Mouse (Mus musculus): ENCODE results near the gene Nacc1. TPM values are rescaled to one million over a fixed set of nuclear protein-coding genes. Genes with fewer than 3 reads are reported as not detected.

Gene Nacc1
- total RNA-seq, 1 experiment: 85.5 TPM

- no peak overlapping the region for H3K9ac ChIP-seq (ENCODE audit: insufficient read depth, low read depth, low read length, poor library complexity, severe bottlenecking)
- TF ChIP-seq MAFK (IDR thresholded peaks at IDR 0.05; ENCODE audit: insufficient read depth, low read depth, low read length) (no peak), CHD2 (IDR thresholded peaks at IDR 0.05; ENCODE audit: low read depth, low read length) (no peak), HCFC1 (IDR thresholded peaks at IDR 0.05; ENCODE audit: borderline replicate concordance, insufficient read depth, low read length) (no peak), ZNF384 (IDR thresholded peaks at IDR 0.05; ENCODE audit: low read depth, low read length) (no peak), ZC3H11A (IDR thresholded peaks at IDR 0.05; ENCODE audit: borderline replicate concordance, low read depth, low read length) (no peak)
- no peak for DNase-seq (ENCODE audit: low read depth, low spot score)
- H3K36me3 ChIP-seq (ENCODE audit: control insufficient read depth, insufficient read depth, low read length, poor library complexity, severe bottlenecking): peaks cover 30% of the 10 kb centered on the region
- no peak overlapping the region for H3K4me3 ChIP-seq (ENCODE audit: insufficient read depth in 1 of 2, low read depth in 1 of 2, low read length in 2 of 2, poor library complexity in 1 of 2, severe bottlenecking in 1 of 2)
- no peak overlapping the region for H3K27ac ChIP-seq (ENCODE audit: insufficient read depth, low read depth, low read length, poor library complexity, severe bottlenecking)
- H3K9me3 ChIP-seq (ENCODE audit: control insufficient read depth, insufficient read depth, low read depth, low read length): no peaks in the 10 kb centered on the region
- peaks cover 2 to 19% of the 10 kb centered on the region in 2 experiments; a peak in 2 of 4 replicates for H3K4me1 ChIP-seq (ENCODE audit: control insufficient read depth in 2 of 2, insufficient read depth in 2 of 2, low read length in 2 of 2, poor library complexity in 1 of 2)
- in situ Hi-C loops (cut with MboI; ENCODE audit: low sequenced_read_pairs in 2 of 2, unreplicated experiment in 2 of 2): loop anchor here (5.0 to 10.0 kb wide), 3 partner anchors 75 to 117 kb away; no protein-coding TSS in a partner anchor
Measured at GRCm38 (mm10) chr8:84699861-84700322, 12.2 kb upstream of the Nacc1 start.

- in situ Hi-C loops (cut with MboI; ENCODE audit: low sequenced_read_pairs in 2 of 2, unreplicated experiment in 2 of 2): loop anchor here in 1 of 2 experiments (5.0 kb wide), 1 partner anchor 118 kb away; no protein-coding TSS in a partner anchor
- H3K27ac ChIP-seq (ENCODE audit: insufficient read depth, low read depth, low read length, poor library complexity, severe bottlenecking): no peak overlapping the region
Measured at GRCm38 (mm10) chr8:84698929-84699401, 11.3 kb upstream of the Nacc1 start.

GRCm38 (mm10) chr8:84698288-84698687 is 10.6 kb upstream of the Nacc1 start:
- H3K4me3 ChIP-seq (ENCODE audit: insufficient read depth in 1 of 2, low read depth in 1 of 2, low read length in 2 of 2, poor library complexity in 1 of 2, severe bottlenecking in 1 of 2): no peak overlapping the region
- in situ Hi-C loops (cut with MboI; ENCODE audit: low sequenced_read_pairs in 2 of 2, unreplicated experiment in 2 of 2): loop anchor here in 1 of 2 experiments (5.0 kb wide), 1 partner anchor 119 kb away; no protein-coding TSS in a partner anchor
- H3K36me3 ChIP-seq (ENCODE audit: control insufficient read depth, insufficient read depth, low read length, poor library complexity, severe bottlenecking): peaks cover 38% of the 10 kb centered on the region

More at GRCm38 (mm10) chr8:84698929-84699401, 11.3 kb upstream of the Nacc1 start:
- DNase-seq (ENCODE audit: low read depth, low spot score): no peak
- peaks cover 2 to 15% of the 10 kb centered on the region in 2 experiments; a peak in 2 of 4 replicates for H3K4me1 ChIP-seq (ENCODE audit: control insufficient read depth in 2 of 2, insufficient read depth in 2 of 2, low read length in 2 of 2, poor library complexity in 1 of 2)
- TF ChIP-seq HCFC1 (IDR thresholded peaks at IDR 0.05; ENCODE audit: borderline replicate concordance, insufficient read depth, low read length): no peak
- no peak for TF ChIP-seq ZC3H11A (IDR thresholded peaks at IDR 0.05; ENCODE audit: borderline replicate concordance, low read depth, low read length)
- no peak for TF ChIP-seq CHD2 (IDR thresholded peaks at IDR 0.05; ENCODE audit: low read depth, low read length)
- no peak for TF ChIP-seq ZNF384 (IDR thresholded peaks at IDR 0.05; ENCODE audit: low read depth, low read length)
- TF ChIP-seq MAFK (IDR thresholded peaks at IDR 0.05; ENCODE audit: insufficient read depth, low read depth, low read length): no peak
- H3K9ac ChIP-seq (ENCODE audit: insufficient read depth, low read depth, low read length, poor library complexity, severe bottlenecking): no peak overlapping the region
- H3K4me3 ChIP-seq (ENCODE audit: insufficient read depth in 1 of 2, low read depth in 1 of 2, low read length in 2 of 2, poor library complexity in 1 of 2, severe bottlenecking in 1 of 2): no peak overlapping the region
- H3K36me3 ChIP-seq (ENCODE audit: control insufficient read depth, insufficient read depth, low read length, poor library complexity, severe bottlenecking): peaks cover 34% of the 10 kb centered on the region
- no peaks in the 10 kb centered on the region for H3K9me3 ChIP-seq (ENCODE audit: control insufficient read depth, insufficient read depth, low read depth, low read length)

GRCm38 (mm10) chr8:84697166-84698130 is 9.8 kb upstream of the Nacc1 start:
- Histone ChIP-seq H3K9ac (ENCODE audit: insufficient read depth, low read depth, low read length, poor library complexity, severe bottlenecking) (no peak overlapping the region), H3K36me3 (ENCODE audit: control insufficient read depth, insufficient read depth, low read length, poor library complexity, severe bottlenecking) (peaks cover 42% of the 10 kb centered on the region), H3K9me3 (ENCODE audit: control insufficient read depth, insufficient read depth, low read depth, low read length) (no peaks in the 10 kb centered on the region), H3K4me1 (ENCODE audit: control insufficient read depth in 2 of 2, insufficient read depth in 2 of 2, low read length in 2 of 2, poor library complexity in 1 of 2) (peaks cover 2 to 13% of the 10 kb centered on the region in 2 experiments; a peak in 1 of 4 replicates), H3K27ac (ENCODE audit: insufficient read depth, low read depth, low read length, poor library complexity, severe bottlenecking) (no peak overlapping the region), H3K4me3 (ENCODE audit: insufficient read depth in 1 of 2, low read depth in 1 of 2, low read length in 2 of 2, poor library complexity in 1 of 2, severe bottlenecking in 1 of 2) (no peak overlapping the region)
- in situ Hi-C loops (cut with MboI; ENCODE audit: low sequenced_read_pairs in 2 of 2, unreplicated experiment in 2 of 2): loop anchor here in 1 of 2 experiments (5.0 kb wide), 1 partner anchor 120 kb away; no protein-coding TSS in a partner anchor
- no peak for DNase-seq (ENCODE audit: low read depth, low spot score)
- TF ChIP-seq ZNF384 (IDR thresholded peaks at IDR 0.05; ENCODE audit: low read depth, low read length): no peak
- TF ChIP-seq CHD2 (IDR thresholded peaks at IDR 0.05; ENCODE audit: low read depth, low read length): no peak

More at GRCm38 (mm10) chr8:84698288-84698687, 10.6 kb upstream of the Nacc1 start:
- no peak overlapping the region for H3K9ac ChIP-seq (ENCODE audit: insufficient read depth, low read depth, low read length, poor library complexity, severe bottlenecking)
- H3K4me1 ChIP-seq (ENCODE audit: control insufficient read depth in 2 of 2, insufficient read depth in 2 of 2, low read length in 2 of 2, poor library complexity in 1 of 2): peaks cover 2 to 13% of the 10 kb centered on the region in 2 experiments; a peak in 1 of 4 replicates
- TF ChIP-seq HCFC1 (IDR thresholded peaks at IDR 0.05; ENCODE audit: borderline replicate concordance, insufficient read depth, low read length) (no peak), MAFK (IDR thresholded peaks at IDR 0.05; ENCODE audit: insufficient read depth, low read depth, low read length) (no peak), ZNF384 (IDR thresholded peaks at IDR 0.05; ENCODE audit: low read depth, low read length) (no peak), ZC3H11A (IDR thresholded peaks at IDR 0.05; ENCODE audit: borderline replicate concordance, low read depth, low read length) (no peak), CHD2 (IDR thresholded peaks at IDR 0.05; ENCODE audit: low read depth, low read length) (no peak)
- H3K9me3 ChIP-seq (ENCODE audit: control insufficient read depth, insufficient read depth, low read depth, low read length): no peaks in the 10 kb centered on the region
- DNase-seq (ENCODE audit: low read depth, low spot score): no peak
- H3K27ac ChIP-seq (ENCODE audit: insufficient read depth, low read depth, low read length, poor library complexity, severe bottlenecking): no peak overlapping the region

All from ES-E14 (cell line).